Mouse (Mus musculus): ENCODE results near the gene Sohlh2. TPM values are rescaled to one million over a fixed set of nuclear protein-coding genes. Genes with fewer than 3 reads are reported as not detected.

The Sohlh2 gene
- total RNA-seq (2021), result not detected

- no peak for DNase-seq (ENCODE audit: low spot score in 2 of 2)
- intact Hi-C loops (cut with DNase I), result no loop called here
Observed at GRCm38 (mm10) chr3:55181766-55182165, at the start of gene Sohlh2. Gene Sohlh2 (plus strand): TSS chr3:55182028.

GRCm38 (mm10) chr3:55137039-55137438, 44.8 kb upstream of the Sohlh2 start, which contains the start of gene Ccdc169:
Gene Ccdc169 (plus strand): TSS chr3:55137339.
- intact Hi-C loops (cut with DNase I), result no loop called here
- no peak for DNase-seq (ENCODE audit: low spot score in 2 of 2)

GRCm38 (mm10) chr3:55139837-55140236, 42.0 kb upstream of the Sohlh2 start:
- intact Hi-C loops (cut with DNase I), result no loop called here
- DNase-seq (ENCODE audit: low spot score in 2 of 2), result no peak

GRCm38 (mm10) chr3:55141401-55141800, 40.4 kb upstream of the Sohlh2 start:
- intact Hi-C loops (cut with DNase I), result no loop called here
- no peak for DNase-seq (ENCODE audit: low spot score in 2 of 2)

GRCm38 (mm10) chr3:55144916-55145315, 36.9 kb upstream of the Sohlh2 start:
- intact Hi-C loops (cut with DNase I), result no loop called here
- no peak for DNase-seq (ENCODE audit: low spot score in 2 of 2)

- no peak for DNase-seq (ENCODE audit: low spot score in 2 of 2)
Observed at GRCm38 (mm10) chr3:55146441-55146840, 35.4 kb upstream of the Sohlh2 start.

GRCm38 (mm10) chr3:55147156-55147555, 34.7 kb upstream of the Sohlh2 start:
- DNase-seq (ENCODE audit: low spot score in 2 of 2), result no peak

More at GRCm38 (mm10) chr3:55146441-55146840, 35.4 kb upstream of the Sohlh2 start:
- intact Hi-C loops (cut with DNase I), result no loop called here

GRCm38 (mm10) chr3:55148091-55148490, 33.7 kb upstream of the Sohlh2 start:
- intact Hi-C loops (cut with DNase I), result no loop called here
- DNase-seq (ENCODE audit: low spot score in 2 of 2), result no peak

More at GRCm38 (mm10) chr3:55147156-55147555, 34.7 kb upstream of the Sohlh2 start:
- intact Hi-C loops (cut with DNase I), result no loop called here

GRCm38 (mm10) chr3:55151656-55152433, 30.0 kb upstream of the Sohlh2 start:
- intact Hi-C loops (cut with DNase I), result loop anchor here (5.0 kb wide), 1 partner anchor 70 kb away; no protein-coding TSS in a partner anchor

GRCm38 (mm10) chr3:55152673-55153334, 29.0 kb upstream of the Sohlh2 start:
- no peak for DNase-seq (ENCODE audit: low spot score in 2 of 2)
- intact Hi-C loops (cut with DNase I), result loop anchor here (1.0 to 5.0 kb wide), 2 partner anchors 71 to 202 kb away; no protein-coding TSS in a partner anchor

More at GRCm38 (mm10) chr3:55151656-55152433, 30.0 kb upstream of the Sohlh2 start:
- peak; percentile 29 to 48 for DNase-seq (ENCODE audit: low spot score in 2 of 2)

- intact Hi-C loops (cut with DNase I), result loop anchor here (1.0 to 5.0 kb wide), 3 partner anchors 72 to 123 kb away; partner anchors contain the start of gene Dclk1
- DNase-seq (ENCODE audit: low spot score in 2 of 2), result peak; percentile 30 to 47
Observed at GRCm38 (mm10) chr3:55154163-55154562, 27.7 kb upstream of the Sohlh2 start.

GRCm38 (mm10) chr3:55157413-55157812, 24.4 kb upstream of the Sohlh2 start:
- intact Hi-C loops (cut with DNase I), result no loop called here
- DNase-seq (ENCODE audit: low spot score in 2 of 2), result no peak

- DNase-seq (ENCODE audit: low spot score in 2 of 2), result no peak
- intact Hi-C loops (cut with DNase I), result no loop called here
Observed at GRCm38 (mm10) chr3:55161144-55161543, 20.7 kb upstream of the Sohlh2 start.

- intact Hi-C loops (cut with DNase I), result no loop called here
- no peak for DNase-seq (ENCODE audit: low spot score in 2 of 2)
Observed at GRCm38 (mm10) chr3:55163510-55163909, 18.3 kb upstream of the Sohlh2 start.

- intact Hi-C loops (cut with DNase I), result no loop called here
- no peak for DNase-seq (ENCODE audit: low spot score in 2 of 2)
Observed at GRCm38 (mm10) chr3:55172478-55172877, 9.3 kb upstream of the Sohlh2 start.

GRCm38 (mm10) chr3:55177271-55177670, 4.6 kb upstream of the Sohlh2 start:
- intact Hi-C loops (cut with DNase I), result no loop called here

GRCm38 (mm10) chr3:55191668-55192067, 9.8 kb downstream of the Sohlh2 start:
- DNase-seq (ENCODE audit: low spot score in 2 of 2), result no peak
- intact Hi-C loops (cut with DNase I), result no loop called here

More at GRCm38 (mm10) chr3:55177271-55177670, 4.6 kb upstream of the Sohlh2 start:
- DNase-seq (ENCODE audit: low spot score in 2 of 2), result no peak

GRCm38 (mm10) chr3:55193351-55193750, 11.5 kb downstream of the Sohlh2 start:
- DNase-seq (ENCODE audit: low spot score in 2 of 2), result no peak
- intact Hi-C loops (cut with DNase I), result no loop called here

GRCm38 (mm10) chr3:55194792-55195191, 13.0 kb downstream of the Sohlh2 start:
- DNase-seq (ENCODE audit: low spot score in 2 of 2), result no peak
- intact Hi-C loops (cut with DNase I), result no loop called here

GRCm38 (mm10) chr3:55195581-55196327, 13.9 kb downstream of the Sohlh2 start:
- intact Hi-C loops (cut with DNase I), result no loop called here

More at GRCm38 (mm10) chr3:55195581-55196327, 13.9 kb downstream of the Sohlh2 start:
- no peak for DNase-seq (ENCODE audit: low spot score in 2 of 2)

Measured in left cerebral cortex, postnatal 36 days (tissue).